Comparison of ENCODE assay signal across 19 mouse cellular contexts in genomic region chr14:76001781-76002180, GRCm38 (mm10). TPM values are rescaled to one million over a fixed set of nuclear protein-coding genes. Genes with fewer than 3 reads are reported as not detected.
A peak's percentile ranks its signal among the peaks of the same experiment; 100 is the strongest.
DNase-seq lines count a peak whose midpoint lies in the region; ATAC-seq and TF ChIP-seq lines count a peak whose summit lies in the region.
"Had no signal": no experiment of that assay in that cellular context is flagged by ENCODE, and none has a peak within 500 bp of the region (broad histone marks: within the 10 kb centered on the region; RNA-seq: fewer than 3 reads in every experiment).

No protein-coding gene starts in this region.

- no peak overlapping the region for H3K4me2 ChIP-seq in kidney, embryonic 15.5 days
- no peak overlapping the region for H3K4me2 ChIP-seq in stomach, postnatal 0 days (replicated peaks; ENCODE audit: low read depth)
- H3K4me2 ChIP-seq: embryonic facial prominence, embryonic 12.5 days; heart, embryonic 12.5 days; hindbrain, embryonic 15.5 days had no signal

- H3K36me3 ChIP-seq in G1E (replicated peaks) = peaks cover 71% of the 10 kb centered on the region
- peaks cover 7% of the 10 kb centered on the region; the same call in 1 of the 2 replicates for H3K36me3 ChIP-seq in kidney, embryonic 15.5 days
- no peaks in the 10 kb centered on the region for H3K36me3 ChIP-seq in stomach, postnatal 0 days (ENCODE audit: control insufficient read depth, insufficient read depth, low read length)
- H3K36me3 ChIP-seq: hindbrain, embryonic 15.5 days had no signal

- peak; percentile 49 for ATAC-seq in G1E (ENCODE audit: extremely low read depth, insufficient number of reproducible peaks, low FRiP score, poor library complexity, severe bottlenecking)
- ATAC-seq in granulocyte monocyte progenitor cell, adult 5-6 weeks (replicated peaks; ENCODE audit: poor library complexity, severe bottlenecking) = peak; percentile 68
- no peak for ATAC-seq in kidney, embryonic 15.5 days (replicated peaks; ENCODE audit: low FRiP score)
- no peak for ATAC-seq in stomach, postnatal 0 days (ENCODE audit: low FRiP score, low TSS enrichment)
- ATAC-seq: forebrain, embryonic 16.5 days had no signal

- TF ChIP-seq CTCF in G1E (IDR thresholded peaks at IDR 0.05; ENCODE audit: low read depth, low read length) = no peak
- TF ChIP-seq CTCF in stomach, postnatal 0 days (IDR thresholded peaks at IDR 0.05; ENCODE audit: low read depth) = no peak

- WGBS in kidney, embryonic 15.5 days = 75% methylated on average over 4 of the region's 4 CpGs
- 60% methylated on average over 4 of the region's 4 CpGs for WGBS in stomach, postnatal 0 days

- H3K9me3 ChIP-seq in G1E (replicated peaks) = no peaks in the 10 kb centered on the region
- H3K9me3 ChIP-seq in kidney, embryonic 15.5 days (replicated peaks) = no peaks in the 10 kb centered on the region
- no peaks in the 10 kb centered on the region for H3K9me3 ChIP-seq in stomach, postnatal 0 days (ENCODE audit: control insufficient read depth, low read length)
- H3K9me3 ChIP-seq: embryonic facial prominence, embryonic 12.5 days; heart, embryonic 12.5 days; hindbrain, embryonic 15.5 days had no signal

- peaks cover 24% of the 10 kb centered on the region for H3K4me1 ChIP-seq in G1E (ENCODE audit: insufficient read depth, low read depth, low read length)
- H3K4me1 ChIP-seq in kidney, embryonic 15.5 days = no peaks in the 10 kb centered on the region
- no peaks in the 10 kb centered on the region for H3K4me1 ChIP-seq in stomach, postnatal 0 days (replicated peaks; ENCODE audit: control insufficient read depth, insufficient read depth)
- H3K4me1 ChIP-seq: embryonic facial prominence, embryonic 12.5 days; heart, embryonic 12.5 days; hindbrain, embryonic 15.5 days had no signal

- no peak overlapping the region for H3K4me3 ChIP-seq in G1E (ENCODE audit: low read depth, low read length)
- no peak overlapping the region for H3K4me3 ChIP-seq in kidney, embryonic 15.5 days (replicated peaks)
- no peak overlapping the region for H3K4me3 ChIP-seq in stomach, postnatal 0 days (ENCODE audit: low read depth, low read length)
- H3K4me3 ChIP-seq: embryonic facial prominence, embryonic 12.5 days; heart, adult 2 months; heart, embryonic 12.5 days; hindbrain, embryonic 15.5 days had no signal

- no peak overlapping the region for H3K27ac ChIP-seq in kidney, embryonic 15.5 days
- H3K27ac ChIP-seq in stomach, postnatal 0 days (replicated peaks) = no peak overlapping the region
- H3K27ac ChIP-seq: embryonic facial prominence, embryonic 12.5 days; heart, adult 2 months; hindbrain, embryonic 15.5 days had no signal

- no peaks in the 10 kb centered on the region for H3K27me3 ChIP-seq in G1E (ENCODE audit: insufficient read depth, low read length)
- no peaks in the 10 kb centered on the region for H3K27me3 ChIP-seq in kidney, embryonic 15.5 days
- no peaks in the 10 kb centered on the region for H3K27me3 ChIP-seq in stomach, postnatal 0 days (ENCODE audit: control insufficient read depth, insufficient read depth, low read length)
- H3K27me3 ChIP-seq: embryonic facial prominence, embryonic 12.5 days; heart, embryonic 12.5 days; hindbrain, embryonic 15.5 days had no signal

- DNase-seq in A20 (ENCODE audit: low read depth, low spot score) = peak; percentile 38
- no peak for DNase-seq in G1E (ENCODE audit: low spot score)
- no peak for DNase-seq in stomach, postnatal 0 days (ENCODE audit: low spot score)
- no peak for DNase-seq in ovary, postnatal 36 days (ENCODE audit: low spot score)
- DNase-seq: adrenal gland, postnatal 10 days; cerebellum, adult 11 months; cerebellum, adult 8-10 months; cerebellum, postnatal 14 days; gastrocnemius, postnatal 10 days; heart, adult 2 months; heart, postnatal 36 days had no signal

- H3K9ac ChIP-seq in kidney, embryonic 15.5 days = no peak overlapping the region
- no peak overlapping the region for H3K9ac ChIP-seq in stomach, postnatal 0 days (ENCODE audit: low read length)
- H3K9ac ChIP-seq: embryonic facial prominence, embryonic 12.5 days; heart, embryonic 12.5 days; hindbrain, embryonic 15.5 days had no signal

- no peak for TF ChIP-seq EP300 in stomach, postnatal 0 days (optimal IDR thresholded peaks at IDR 0.05)

RNA-seq across cellular contexts. Expression of gene Gtf2f2, which starts 8.9 kb away (rescaled TPM):
- total RNA-seq in G1E (2014; fragmentation: Nextera tagmentation) (32.7 and 33.3 TPM in 2 replicates), G1E (2017) (49.5 and 53.3 TPM in 2 replicates)
- polyA plus RNA-seq in G1E (2012) = 9.1 TPM in 2 replicates
- 55.9 and 63.7 TPM in 2 replicates for total RNA-seq in granulocyte monocyte progenitor cell, adult 5-6 weeks (2014; fragmentation: Nextera tagmentation)
- 96.4 and 98.2 TPM in 2 replicates for total RNA-seq in granulocyte monocyte progenitor cell, adult 5-6 weeks (2017)
- polyA plus RNA-seq in kidney, embryonic 15.5 days (2015; fragmentation: Nextera tagmentation; extraction: Ambion mirVana) = 37.9 and 39.5 TPM in 2 replicates
- polyA plus RNA-seq in stomach, postnatal 0 days (2015; fragmentation: Nextera tagmentation; extraction: Ambion mirVana) = 34.9 and 36.8 TPM in 2 replicates

RNA-seq across cellular contexts. Expression of gene Kctd4, which starts 47.0 kb away (rescaled TPM):
- total RNA-seq in G1E (2014; fragmentation: Nextera tagmentation) (not detected in 2 replicates), G1E (2017) (0.06 and 0.11 TPM in 2 replicates)
- not detected in 2 replicates for polyA plus RNA-seq in G1E (2012)
- not detected in 2 replicates for total RNA-seq in granulocyte monocyte progenitor cell, adult 5-6 weeks (2014; fragmentation: Nextera tagmentation)
- 0.04 TPM in 1 of 2 replicates, not detected in the other for total RNA-seq in granulocyte monocyte progenitor cell, adult 5-6 weeks (2017)
- polyA plus RNA-seq in kidney, embryonic 15.5 days (2015; fragmentation: Nextera tagmentation; extraction: Ambion mirVana) = 0.30 and 0.48 TPM in 2 replicates
- 9.8 and 10.4 TPM in 2 replicates for polyA plus RNA-seq in stomach, postnatal 0 days (2015; fragmentation: Nextera tagmentation; extraction: Ambion mirVana)
- total RNA-seq: adrenal gland, postnatal 10 days; adrenal gland, postnatal 4 days; heart, adult 2 months; heart, postnatal 36 days had no signal
- polyA plus RNA-seq: C2C12; heart, adult 2 months had no signal

Comparison
In these comparisons a context has a peak if more than half of its experiments do, and no peak if none do; other contexts are left out.
1. ATAC-seq: peak in G1E (single experiment) and granulocyte monocyte progenitor cell, adult 5-6 weeks (single experiment); none in kidney, embryonic 15.5 days (single experiment) and stomach, postnatal 0 days (single experiment).